Mouse (Mus musculus): ENCODE measurements around the gene BC005561.
"Not testable (repeated sequence)": the region's sequence is repeated elsewhere in the genome, so short reads cannot be mapped to it uniquely, and the experiment has no call there.

The BC005561 gene

DNA sequence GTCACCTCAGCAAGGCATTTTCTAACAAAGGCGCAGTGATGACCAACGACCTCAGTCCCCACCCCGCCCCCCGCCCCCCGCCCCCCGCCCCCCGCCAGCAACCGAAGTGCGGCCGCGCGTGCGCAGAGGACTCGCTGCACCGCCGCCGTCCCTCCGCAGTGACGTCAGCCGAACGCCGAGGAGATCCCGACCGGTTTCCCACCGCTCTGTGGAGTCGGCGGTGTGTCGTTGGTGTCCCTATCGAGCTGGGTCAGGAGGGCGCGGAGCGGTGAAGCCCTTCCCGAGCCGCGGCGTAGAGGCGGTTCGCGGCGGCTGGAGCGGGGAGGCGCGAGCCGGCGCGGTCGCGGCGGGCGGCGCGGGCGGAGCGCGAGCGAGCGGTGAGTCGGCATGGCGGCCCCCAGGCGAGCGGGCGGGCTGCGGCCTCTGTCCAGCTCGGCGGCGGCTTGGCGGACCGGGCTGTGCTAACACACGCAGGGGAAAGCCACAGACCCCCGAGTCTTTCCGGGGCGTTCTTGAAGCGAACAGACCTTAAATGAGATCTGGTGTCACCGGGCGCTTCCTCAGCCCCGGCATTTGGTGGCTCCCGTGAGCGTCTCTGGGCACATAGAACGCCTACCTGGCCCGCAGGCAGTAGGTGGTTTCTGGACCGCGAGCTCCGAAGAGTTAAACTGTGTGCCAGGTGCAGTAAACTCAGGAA is at the start of gene BC005561:
Gene BC005561 (plus strand): TSS at position 158 of the 697 bp plus-strand sequence.
- DNase-seq (ENCODE audit: low spot score in 2 of 2): peak; percentile 84

DNA sequence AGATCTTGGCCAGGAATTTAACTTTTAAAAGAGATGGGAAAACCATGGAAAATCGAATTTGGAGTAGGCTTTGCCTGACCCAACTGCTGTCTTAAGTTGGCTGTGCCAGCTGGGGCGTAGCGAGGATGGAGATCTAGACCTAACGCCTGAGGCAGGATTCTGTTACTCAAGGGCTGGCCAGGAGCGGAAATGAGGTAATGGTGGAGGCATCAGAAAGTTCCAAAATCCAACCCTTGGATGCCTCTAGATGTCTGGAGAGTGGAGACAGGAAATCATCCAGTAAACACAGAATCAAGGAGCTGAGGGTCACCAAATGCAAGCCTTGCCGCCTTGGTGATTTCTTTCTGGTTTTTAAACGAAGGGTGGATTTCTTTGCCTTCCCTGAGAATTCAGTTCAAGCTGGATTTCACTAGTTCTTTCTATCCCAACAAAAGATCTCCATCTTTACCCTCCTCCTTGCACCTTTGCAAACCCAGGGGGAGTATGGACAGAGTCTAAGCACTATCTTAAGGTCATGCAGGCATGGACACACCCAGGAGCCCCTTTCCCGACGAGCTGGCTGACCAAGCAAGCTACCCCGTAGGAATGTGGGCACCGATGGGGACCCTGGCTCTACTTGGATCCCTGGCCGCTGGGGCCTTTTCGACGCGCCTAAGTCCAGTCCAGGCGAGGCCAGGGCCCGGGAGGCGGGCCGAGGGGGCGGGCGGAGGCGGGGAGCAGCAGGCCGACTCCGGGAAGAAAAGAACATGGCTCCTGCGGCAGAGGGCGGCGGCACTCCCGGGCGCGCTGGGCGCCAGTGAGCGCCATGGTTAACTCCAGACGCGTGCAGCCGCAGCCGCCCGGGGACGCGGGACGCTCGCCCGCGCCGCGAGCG is 49.1 kb upstream of the BC005561 start, which contains the start of gene Pkd2:
Gene Pkd2 (plus strand): TSS at position 619 of the 874 bp plus-strand sequence.
- peak; percentile 33 to 56 for DNase-seq (ENCODE audit: low spot score in 2 of 2)

DNA sequence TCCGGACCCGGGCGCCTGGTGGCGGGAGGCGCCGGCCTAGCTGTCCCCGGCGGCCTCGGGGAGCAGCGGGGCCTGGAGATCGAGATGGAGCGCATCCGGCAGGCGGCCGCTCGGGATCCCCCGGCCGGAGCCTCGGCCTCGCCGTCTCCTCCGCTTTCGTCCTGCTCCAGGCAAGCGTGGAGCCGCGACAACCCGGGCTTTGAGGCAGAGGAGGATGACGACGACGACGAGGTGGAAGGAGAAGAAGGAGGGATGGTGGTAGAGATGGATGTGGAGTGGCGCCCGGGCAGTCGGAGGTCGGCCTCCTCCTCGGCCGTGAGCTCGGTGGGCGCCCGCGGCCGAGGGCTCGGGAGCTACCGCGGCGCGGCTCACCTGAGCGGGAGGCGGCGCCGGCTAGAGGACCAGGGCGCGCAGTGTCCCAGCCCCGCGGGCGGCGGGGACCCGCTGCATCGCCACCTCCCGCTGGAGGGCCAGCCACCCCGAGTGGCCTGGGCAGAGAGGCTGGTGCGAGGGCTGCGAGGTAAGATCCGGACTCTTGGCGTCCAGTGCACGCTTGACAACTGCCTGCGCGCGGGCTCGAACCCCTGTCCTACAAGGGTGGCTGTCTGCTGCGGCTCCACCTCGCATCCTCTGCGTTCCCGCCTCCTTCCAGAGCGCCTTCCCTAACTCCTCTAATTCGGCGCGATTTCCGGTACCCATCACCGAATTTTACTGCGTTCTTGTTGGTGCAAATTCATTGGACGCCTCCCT is 48.3 kb upstream of the BC005561 start:
- peak; percentile 64 to 72 for DNase-seq (ENCODE audit: low spot score in 2 of 2)

DNA sequence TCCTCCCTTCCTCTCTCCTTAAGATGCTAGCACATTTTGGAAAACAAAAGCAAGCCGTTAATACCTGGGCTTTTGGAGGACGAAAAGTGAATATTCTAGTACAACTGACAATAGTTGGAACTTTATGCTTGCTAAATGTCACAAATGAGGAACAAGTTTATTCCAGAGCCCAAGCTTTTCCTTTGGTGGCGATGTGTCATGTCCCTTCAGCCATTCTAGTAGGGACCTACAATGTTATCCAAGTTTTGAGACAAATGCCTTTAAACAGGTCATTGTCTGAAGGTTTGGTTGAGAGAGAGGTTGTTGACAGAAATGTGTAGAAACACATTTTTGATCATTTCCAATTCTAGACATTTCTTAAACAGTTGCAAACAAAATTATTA is 47.7 kb upstream of the BC005561 start:
- no peak for DNase-seq (ENCODE audit: low spot score in 2 of 2)

DNA sequence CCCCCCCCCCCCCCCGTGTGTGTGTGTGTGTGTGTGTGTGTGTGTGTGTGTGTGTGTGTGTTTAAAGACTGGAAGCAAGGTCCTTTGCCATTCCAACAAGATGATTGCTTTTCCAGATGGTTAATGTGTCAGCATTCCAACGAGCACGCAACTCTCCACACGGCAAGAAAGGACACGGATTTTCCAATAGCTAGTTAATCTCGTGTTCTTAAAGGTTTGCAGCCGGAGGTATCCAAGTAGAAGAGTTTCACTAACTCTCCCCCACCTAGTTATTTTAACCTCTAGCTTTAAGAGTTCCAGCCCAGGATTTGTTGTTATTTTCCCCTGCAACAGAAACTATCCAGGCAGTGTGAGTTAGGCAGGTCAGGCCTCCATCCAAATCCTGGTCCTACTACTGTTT is 47.3 kb upstream of the BC005561 start:
- no peak for DNase-seq (ENCODE audit: low spot score in 2 of 2)

DNA sequence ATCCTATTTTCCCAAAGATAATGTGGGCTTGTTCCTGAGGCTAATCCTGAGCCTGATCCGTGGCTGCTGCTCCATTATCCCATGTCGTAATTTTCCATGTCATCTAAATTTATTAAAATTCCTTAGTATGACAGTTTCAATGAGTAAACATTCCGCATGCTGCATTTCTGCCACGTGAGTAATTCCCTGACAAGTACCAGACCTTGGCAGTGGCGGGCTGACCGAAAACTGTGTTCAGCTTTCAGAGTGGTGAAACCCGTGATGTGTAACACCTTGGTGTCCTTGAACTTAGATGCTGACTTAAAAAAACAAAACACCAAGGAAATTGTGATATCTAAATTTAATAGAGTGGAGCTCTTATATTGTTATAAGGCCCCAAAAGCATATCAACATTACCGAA is 42.9 kb upstream of the BC005561 start:
- no peak for DNase-seq (ENCODE audit: low spot score in 2 of 2)

DNA sequence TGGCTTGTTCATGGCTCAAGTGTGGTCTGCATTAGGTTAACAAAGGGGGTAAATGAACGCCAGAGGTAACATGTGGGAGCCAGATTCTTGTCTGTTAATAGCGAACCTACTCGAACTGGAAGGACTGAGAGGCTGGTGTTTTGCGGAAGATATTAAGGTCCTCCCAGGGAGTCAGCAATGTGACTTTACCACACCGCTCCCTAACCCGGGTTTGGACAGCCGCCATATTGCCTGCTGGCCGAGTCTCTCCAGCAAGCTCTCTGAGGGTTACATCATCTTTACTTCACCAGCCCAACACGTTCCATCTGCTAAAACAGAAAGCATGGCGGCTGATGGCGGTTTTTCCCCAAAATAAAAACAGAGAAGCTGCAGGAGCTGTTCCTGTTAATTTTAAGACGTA is 42.4 kb upstream of the BC005561 start:
- DNase-seq (ENCODE audit: low spot score in 2 of 2): no peak

DNA sequence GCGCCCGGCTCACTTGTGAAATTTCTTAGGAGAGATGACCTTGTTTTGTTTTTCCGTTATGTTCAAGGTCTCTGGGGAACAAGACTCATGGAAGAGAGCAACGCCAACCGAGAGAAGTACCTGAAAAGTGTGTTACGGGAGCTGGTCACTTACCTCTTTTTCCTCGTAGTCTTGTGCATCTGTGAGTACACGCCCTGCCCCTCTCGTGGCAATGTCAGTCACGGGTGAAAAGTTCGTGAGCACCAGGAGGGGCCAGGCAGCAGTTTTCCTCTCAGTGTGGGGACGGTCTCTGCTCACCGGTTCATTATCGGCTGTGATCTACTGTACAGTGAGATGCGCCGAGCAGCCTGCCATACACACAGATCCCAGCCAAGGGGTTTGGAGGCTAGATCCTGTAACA is 41.3 kb upstream of the BC005561 start:
- DNase-seq (ENCODE audit: low spot score in 2 of 2): no peak

DNA sequence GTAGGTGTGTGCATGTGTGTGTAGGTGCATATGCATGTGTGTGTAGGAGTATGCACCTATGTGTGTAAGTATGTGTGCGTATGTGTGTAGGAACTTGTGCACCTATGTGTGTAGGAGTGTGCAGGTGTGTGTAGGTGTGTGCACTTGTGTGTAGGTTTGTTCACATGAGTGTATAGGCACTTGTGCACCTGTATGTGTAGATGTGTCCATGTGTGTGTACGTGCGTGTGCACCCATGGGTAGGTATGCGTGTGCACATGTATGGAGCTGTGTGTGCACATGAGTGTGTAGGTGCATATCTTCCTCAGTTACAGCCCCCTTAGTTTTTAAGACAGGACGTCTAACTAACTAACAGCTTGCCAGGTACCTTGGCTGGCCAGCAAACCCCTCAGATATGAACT is 39.6 kb upstream of the BC005561 start:
- no peak for DNase-seq (ENCODE audit: low spot score in 2 of 2)

DNA sequence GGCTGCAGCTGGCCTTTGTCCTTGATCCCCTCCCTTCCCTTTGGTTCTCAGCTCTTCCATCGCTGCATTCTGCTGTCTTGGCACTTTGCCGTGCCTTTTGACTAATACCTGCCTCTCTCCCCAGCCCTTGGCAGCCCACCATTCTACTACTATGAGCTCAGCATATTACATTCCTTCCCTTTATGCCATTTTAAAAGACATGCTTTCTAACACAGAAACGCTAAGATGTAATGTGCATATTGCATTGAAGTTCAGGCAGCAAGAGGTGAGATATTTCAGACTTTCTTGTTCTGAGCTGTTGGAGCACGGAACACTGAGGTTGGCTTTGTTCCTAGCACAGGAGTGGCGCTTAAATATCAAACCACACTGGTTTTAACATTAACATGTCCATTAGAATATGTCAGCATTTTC is 37.2 kb upstream of the BC005561 start:
- peak in 1 of 2 experiments; percentile 13 for DNase-seq (ENCODE audit: low spot score in 2 of 2)

DNA sequence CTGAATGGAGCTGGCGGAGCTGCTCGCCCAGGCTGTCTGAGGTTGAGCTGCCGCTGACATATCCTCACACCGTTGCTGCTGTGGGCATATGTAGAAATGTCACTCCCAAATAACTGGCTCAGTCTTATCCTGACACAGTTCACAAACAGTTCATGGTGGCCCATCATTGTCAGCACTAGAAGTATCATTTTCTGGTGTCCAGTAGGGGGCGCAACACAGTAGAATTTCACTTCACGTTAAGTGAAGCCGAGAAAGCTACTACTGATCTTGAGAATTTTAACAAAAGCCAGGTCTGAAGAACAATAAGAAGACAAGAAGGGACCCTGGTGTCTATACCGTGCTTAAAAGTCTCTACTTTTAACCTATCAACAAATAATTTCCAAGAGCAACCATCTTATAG is 35.8 kb upstream of the BC005561 start:
- DNase-seq (ENCODE audit: low spot score in 2 of 2): no peak

DNA sequence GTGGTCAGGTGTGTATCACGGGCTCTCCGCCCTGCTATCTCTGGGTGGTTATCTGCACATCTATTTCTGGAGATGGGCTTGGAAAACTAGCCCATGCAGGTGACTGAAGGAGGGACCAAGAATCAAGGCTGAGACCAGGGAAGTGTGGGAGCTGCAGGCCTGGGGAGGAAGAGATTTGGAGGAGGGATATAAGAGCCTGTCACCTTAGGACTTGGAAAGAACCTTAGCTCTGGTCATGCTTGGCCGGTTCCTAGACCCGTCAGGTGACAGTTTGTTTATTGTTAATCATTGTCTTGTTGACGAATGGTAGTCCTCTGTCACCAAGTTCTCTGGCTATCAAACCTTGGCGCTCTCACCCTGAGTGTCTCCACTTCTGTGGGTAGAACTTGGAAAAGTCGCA is 27.8 kb upstream of the BC005561 start:
- DNase-seq (ENCODE audit: low spot score in 2 of 2): no peak

DNA sequence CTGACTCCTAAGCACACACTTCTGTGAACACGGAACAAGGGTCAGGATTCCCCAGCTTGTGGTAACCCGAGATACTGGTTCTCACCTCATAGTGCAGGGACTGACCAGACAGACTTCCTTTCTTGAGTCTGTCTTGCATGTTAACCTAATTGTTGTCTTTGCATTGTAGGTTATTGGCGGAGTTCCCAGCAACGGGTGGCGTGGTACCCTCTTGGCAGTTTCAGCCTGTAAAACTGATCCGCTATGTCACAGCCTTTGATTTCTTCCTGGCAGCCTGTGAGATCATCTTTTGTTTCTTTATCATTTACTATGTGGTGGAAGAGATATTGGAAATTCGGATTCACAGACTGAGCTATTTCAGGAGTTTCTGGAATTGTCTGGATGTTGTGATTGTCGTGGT is 25.3 kb upstream of the BC005561 start:
- DNase-seq (ENCODE audit: low spot score in 2 of 2): no peak

DNA sequence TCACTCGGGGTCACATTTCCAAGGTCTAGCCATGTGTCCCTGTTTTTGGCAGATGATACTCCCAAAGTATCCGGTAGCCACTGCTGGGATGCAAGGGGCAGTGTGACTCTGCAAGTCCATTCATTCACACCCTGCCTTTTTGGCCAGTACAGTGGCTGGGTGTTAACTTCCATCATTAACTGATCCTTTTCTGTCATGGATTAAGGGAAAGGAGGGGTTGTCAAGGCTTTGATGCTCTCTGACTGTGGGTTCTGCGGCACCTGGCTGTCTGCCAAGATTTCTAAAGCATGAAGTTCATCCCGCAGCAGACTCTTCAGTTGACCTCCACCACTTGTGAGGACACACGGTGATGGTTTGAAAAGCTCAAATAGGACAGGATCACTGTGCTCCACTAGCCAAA is 16.6 kb upstream of the BC005561 start:
- DNase-seq (ENCODE audit: low spot score in 2 of 2): no peak

DNA sequence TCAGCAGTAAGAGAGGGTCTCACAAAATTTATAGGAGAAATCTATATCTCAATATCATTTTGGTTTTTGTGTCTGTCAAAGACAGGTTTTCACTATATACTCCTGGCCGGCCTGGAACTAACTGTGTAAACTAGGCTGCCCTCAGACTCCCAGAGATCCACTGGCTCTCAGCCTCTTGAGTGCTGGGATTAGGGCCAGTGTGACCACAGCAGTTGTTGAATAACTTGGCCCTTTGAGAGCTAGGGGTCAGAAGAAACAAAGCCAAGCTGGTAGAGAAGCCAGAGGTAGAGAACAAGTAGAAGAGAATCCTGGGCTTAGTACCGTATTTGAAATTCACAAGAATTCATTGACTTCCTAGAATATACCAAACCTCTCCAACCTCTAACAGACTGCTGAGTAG is 3.3 kb upstream of the BC005561 start:
- DNase-seq (ENCODE audit: low spot score in 2 of 2): no peak

DNA sequence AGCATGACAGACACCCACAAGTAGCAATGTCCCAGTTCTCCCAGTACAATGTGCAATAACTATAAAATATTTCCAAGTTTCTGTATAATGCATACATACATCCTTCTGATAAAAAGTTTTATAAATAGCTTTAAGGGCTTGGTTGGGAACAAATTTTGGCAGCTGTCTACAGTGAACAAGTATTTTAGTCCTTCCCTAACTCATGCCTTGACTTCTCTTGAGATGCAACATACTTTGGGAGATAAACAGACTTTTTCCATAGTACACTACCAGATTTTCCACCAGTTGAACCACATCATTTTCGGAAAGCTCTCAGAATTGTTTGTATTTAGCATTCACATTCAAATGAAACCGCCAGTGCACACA is 340 bp upstream of the BC005561 start:
- DNase-seq (ENCODE audit: low spot score in 2 of 2): no peak

DNA sequence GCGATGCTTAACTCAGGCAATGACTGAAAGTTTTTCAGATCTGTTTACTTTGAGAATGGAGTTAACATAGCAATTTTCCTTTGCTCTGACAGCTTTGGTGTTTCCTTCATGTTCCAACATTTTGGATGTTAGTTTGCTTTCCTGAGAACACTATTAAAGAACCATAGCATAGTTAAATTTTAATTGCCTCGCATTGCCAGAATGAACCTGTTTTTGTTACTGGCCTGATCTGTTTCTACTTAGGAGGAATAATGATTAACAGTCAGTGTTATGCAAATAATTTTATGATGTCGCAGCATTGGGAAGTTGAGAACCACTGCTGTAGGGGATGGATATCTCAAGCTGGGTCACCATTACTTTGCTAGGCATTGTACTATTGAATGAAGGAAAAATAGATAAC is 3.1 kb downstream of the BC005561 start:
- no peak for DNase-seq (ENCODE audit: low spot score in 2 of 2)

DNA sequence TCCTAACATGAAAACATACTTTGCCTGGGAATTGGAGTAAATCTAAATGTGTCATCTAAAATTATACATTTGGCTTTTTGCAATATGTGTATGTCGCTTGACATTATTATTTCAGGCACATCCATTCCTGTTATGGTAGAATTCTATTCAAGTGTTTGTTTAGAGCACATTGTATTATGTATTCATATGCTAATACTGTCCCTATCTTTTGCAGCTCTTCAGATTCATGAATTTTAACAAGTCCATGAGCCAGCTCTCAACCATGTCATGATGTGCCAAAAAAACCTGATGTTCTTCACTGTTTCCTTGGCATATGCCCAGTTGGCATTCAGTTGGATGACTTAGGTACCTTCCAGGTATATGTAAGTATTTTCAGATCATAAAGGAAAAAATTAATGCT is 30.5 kb downstream of the BC005561 start:
- no peak for DNase-seq (ENCODE audit: low spot score in 2 of 2)

DNA sequence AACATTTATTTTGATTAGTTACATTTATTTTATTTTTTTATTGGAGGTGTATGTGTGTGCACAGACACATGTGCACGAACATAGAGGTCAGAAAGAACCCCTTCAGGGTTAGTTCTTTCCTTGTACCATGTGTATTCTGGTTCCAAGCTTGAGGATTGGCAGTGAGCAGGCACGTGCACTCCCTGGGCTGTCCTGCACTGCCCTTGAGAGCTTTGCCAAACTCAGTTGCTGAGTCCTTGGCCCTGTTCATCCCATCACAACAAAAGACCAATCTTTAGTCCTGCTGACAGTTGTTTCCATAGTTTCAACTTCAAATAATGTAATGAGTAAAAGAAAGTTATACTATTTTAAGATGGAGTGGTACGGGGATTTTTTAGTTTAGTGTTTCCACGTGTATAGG is 31.2 kb downstream of the BC005561 start:
- DNase-seq (ENCODE audit: low spot score in 2 of 2): no peak

DNA sequence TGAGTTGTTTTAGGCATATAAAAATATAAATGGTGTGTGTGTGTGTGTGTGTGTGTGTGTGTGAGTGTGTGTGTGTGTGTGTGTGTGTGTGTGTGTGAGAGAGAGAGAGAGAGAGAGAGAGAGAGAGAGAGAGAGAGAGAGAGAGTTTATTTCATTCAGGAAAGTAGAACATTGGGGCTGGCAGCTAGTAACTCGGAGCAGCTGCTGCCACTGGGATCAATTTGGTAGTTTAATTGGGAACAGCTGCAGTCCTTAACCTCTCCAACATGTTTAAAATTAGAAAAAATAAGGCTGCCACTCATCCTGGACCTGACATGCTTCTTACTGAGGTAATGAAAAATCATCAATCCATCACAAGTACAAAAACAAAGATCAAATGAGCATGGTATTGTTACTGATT is 59.9 kb downstream of the BC005561 start:
- DNase-seq (ENCODE audit: low spot score in 2 of 2): not testable (repeated sequence)

DNA sequence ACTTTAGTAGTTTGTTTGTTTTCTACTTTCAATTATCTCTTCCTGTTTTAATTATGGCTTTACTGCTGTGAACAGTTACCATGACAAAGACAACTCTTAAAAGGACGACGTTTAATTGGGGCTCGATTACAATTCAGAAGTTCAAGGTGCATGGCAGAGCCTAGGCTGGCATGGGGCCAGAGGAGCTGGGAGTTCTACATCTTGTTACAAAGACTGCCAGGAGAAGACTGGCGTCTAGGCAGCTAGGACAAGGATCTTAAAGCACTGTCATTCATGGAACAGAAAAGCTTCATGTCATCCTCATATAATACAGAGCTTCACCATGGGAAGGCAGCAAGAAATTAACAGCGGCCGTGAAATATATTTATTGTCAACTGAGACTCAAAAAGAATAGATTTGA is 62.6 kb downstream of the BC005561 start:
- peak; percentile 10 to 31 for DNase-seq (ENCODE audit: low spot score in 2 of 2)

DNA sequence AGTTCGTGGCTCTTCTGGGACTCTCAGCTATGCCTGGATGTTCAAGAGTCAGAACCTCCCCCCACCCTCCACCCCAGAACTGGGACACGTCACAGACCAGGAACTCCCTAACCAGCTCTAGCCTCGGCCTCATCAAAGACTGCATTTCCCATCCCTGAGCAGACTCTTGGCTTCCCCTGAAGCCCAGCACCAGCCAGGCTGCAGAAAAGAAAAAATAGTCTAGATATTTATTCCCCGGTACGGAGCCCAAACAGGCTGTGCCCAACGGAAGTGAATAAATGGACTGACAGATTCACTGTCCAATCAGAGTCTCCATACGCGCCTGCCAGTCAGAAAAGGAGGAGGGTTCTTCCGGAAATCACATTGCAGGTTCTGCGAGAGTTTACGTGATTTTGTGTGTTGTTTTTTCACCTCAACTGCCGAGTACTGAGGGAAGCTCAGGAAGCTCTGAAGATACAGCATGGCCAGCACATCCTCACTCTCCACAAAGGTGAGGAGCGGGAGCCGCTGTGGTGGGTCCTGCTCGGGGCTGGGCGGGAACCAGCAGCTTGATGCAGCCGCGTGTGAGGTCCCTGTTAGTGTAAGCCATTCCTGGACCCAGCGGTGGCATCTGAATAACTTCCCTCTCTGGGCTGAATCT is 63.2 kb downstream of the BC005561 start:
- peak; percentile 90 to 96 for DNase-seq (ENCODE audit: low spot score in 2 of 2)

Data from frontal cortex, postnatal 36 days (tissue).